Mouse (Mus musculus) liver, adult 2 months (tissue): Measurements from ENCODE around the gene Kif26b.

Source experiments
- CTCF ChIP-seq: fragments of 200-500 bp; IDR thresholded peaks from 2 replicates; pipeline ENCODE4 v1.5.1; 2011; ENCODE audit warnings: low read depth, low read length, control low read depth
- POLR2A ChIP-seq: fragments of 200-500 bp; IDR thresholded peaks from 2 replicates; pipeline ENCODE4 v1.6.1; 2011; ENCODE audit warnings: low read length, control low read depth; ENCODE audit not compliant: insufficient read depth; ENCODE audit errors: extremely low read depth

GRCm38 (mm10) chr1:178912936-178913716 is 384.2 kb downstream of the Kif26b start:
- no peak for TF ChIP-seq POLR2A
- no peak for TF ChIP-seq CTCF
